Mouse (Mus musculus): ENCODE data around the gene Hpn. TPM values are rescaled to one million over a fixed set of nuclear protein-coding genes. Genes with fewer than 3 reads are reported as not detected.

Hpn gene
- total RNA-seq, 2 experiments from 2014 or later, result 0.66 to 0.93 TPM

GRCm38 (mm10) chr7:31054661-31055320 is 60.3 kb downstream of the Hpn start:
- DNase-seq, result peak; percentile 50 to 63

GRCm38 (mm10) chr7:31053882-31054447 is 61.1 kb downstream of the Hpn start:
- peak in 1 of 2 experiments; percentile 39 for DNase-seq

DNA sequence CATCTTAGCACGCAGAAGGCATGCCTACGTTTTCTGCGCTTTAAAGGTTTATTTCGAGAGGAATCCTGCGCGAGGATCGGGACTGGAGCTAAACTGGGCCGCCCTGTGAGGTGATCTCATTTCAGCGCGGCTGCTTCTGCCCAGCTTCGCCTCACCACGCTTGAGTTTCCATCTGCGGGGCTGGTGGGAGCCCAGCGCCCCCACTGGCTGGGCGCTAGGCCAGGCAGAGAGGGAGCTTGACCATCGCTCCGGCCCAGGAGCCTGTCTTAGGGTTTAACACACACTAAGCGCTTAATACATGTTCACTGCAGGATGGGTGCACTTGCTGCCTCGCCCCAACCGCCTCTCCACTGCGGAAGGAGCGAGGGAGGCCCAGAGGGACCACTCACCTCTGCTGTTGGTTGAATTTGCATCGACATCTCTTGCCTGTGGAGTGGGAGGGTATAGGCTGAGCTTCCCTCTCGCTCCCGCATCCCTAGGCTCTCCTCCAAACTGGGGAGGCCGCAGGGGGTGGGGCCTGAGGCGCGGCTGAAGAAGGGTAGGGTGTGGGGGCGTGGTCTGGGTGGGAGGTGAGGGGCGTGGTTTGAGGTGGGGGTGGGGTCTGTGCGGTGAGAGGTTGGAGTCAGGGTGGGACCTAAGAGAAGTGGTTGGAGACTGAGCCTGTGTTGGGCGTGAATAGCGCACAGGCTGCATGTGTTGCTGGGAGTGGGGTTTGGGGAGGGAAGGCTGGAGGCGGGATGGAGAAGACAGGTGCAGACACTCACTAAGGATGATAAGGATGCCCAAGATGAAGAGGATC is 62.3 kb downstream of the Hpn start:
- DNase-seq, result peak in 1 of 2 experiments; percentile 58

DNA sequence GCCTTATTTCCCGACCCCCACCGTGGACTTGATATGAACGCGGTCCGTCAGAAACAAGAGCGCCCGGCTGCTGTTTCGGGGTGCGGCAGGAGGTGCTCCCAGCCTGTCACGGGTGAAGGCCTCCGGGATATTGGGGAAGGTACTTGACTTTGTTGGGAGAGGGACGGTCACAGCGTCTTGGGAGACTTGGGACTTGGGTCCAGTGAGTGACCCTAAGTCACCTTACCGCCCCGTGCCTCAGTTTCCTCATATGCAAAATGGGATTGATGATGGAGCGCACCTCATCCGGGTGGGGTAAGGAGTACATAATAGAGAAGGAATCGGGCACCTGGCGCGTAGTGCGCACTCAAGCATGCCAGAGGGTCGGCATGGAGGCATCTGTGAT is 62.8 kb downstream of the Hpn start:
- no peak for DNase-seq

DNA sequence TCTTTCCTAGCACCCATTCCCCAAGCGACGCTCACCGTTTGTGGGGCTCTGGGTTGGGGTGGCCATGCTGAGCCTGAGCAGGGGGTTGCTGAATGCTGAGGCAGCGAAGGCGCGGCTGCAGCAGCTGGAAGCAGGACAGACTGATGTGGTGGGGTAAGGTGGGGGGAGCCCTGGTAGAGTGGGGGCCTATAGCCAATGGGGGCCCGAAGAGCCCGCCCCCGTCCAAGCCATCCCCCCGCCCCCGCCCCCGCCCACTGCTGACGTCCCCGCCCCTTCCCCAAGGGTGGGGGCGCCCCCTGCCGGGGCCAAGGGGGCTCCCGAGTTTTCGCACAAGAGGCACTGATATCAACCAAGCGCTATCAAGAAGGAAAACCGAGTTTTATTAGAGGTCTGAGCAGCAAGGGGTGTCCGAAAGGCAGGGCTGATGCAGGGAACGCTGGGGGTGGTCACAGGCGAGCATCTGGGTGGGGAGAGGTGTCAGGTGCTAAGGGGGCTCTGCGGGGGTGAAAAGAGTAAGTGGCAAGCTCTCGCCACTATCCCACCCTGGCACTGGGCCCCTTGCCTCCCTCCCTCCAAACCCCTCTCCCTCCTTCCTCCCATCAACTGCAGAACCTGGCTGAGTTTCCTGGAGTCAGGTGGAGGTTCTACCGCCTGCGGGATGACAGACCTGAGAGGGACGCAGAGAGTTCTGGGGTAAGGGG is 63.6 kb downstream of the Hpn start, which contains the start of gene Fxyd7:
Fxyd7 (minus strand) TSS at position 147 of the 701 bp plus-strand sequence.
- DNase-seq, result no peak

DNA sequence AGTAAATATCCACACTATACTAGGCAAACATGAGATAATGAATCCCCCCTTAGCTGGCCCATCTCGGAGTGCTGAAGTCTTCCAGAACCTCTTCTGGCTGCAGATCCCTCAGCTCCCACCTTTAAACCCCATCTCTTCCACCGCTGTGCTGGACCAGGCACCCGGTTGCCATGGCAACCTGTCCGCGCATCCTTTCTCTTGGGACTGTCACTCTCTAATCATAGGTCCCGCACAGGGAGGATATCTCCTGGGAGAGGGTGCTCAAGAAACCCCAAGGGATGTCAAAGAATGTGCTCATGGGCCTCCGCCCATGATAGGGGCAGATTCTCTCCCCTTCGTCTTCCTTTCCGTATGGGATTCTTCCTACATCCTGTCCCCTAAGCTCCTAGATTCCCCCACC is 64.2 kb downstream of the Hpn start:
- DNase-seq, result no peak

DNA sequence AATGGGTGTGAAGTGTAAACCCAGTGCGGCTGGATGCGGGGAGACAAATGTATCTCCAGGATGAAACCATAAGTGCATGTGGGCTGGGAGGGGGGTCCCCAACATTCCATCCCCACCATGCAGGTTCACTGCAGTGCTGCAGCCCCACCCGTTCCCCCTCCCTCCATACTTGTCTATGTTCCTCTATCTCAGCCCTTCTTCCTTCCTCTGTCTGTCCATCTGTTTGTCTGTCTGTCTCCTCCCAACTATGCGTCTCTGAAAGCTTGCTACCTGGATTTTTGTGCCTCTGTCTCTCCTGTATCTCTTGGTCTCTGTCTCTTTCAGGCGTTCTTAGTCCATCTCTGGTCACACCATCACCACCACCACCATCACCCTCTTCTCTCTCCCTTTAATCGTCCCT is 64.6 kb downstream of the Hpn start:
- no peak for DNase-seq

GRCm38 (mm10) chr7:31049846-31050281 is 65.2 kb downstream of the Hpn start:
- DNase-seq, result no peak

DNA sequence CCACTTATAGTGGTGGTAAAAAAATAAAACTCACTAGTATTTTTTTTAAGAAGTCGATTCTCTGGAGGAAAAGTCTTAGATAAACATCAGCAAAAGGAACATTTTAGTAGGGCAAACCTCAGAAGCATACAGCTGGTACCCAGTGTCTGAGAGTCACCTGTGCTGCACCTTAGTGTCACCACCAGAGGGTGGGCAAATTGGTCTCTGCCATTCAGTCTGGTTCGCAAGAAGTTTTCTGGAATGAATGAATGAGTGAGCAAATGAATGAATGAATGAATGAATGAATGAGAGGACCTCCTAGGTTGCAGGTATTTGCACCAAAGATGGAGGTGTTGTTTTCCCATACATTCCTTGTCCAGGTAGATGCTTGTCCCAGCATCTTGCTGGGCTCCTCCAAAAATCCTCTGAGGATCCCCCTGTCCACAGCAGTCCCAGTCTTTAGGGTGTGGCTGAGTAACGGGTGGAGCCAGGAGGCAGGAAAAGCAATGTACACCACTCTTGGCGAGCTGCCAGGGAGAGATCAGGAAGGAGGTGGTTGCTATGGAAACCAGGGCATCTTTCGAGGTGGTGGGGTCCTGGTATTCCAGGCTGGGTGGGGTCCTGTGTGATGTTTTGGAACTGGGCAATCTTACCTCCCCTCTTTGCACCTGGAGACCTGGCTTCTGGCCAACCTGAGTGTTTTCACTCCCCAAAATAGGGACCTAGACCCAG is 65.8 kb downstream of the Hpn start:
- DNase-seq, result no peak

Other genes with a start within 250 kb of the Hpn start
- under 1 TPM; 0.56 TPM for gene Cd22, start 234.9 kb downstream of the Hpn start, total RNA-seq (2021)
- gene Mag, start 200.4 kb downstream of the Hpn start, total RNA-seq (2021), result under 1 TPM; 0.20 to 0.46 TPM
- 10 to 100 TPM in 1 of 2 experiments, not detected in 1; 11.7 TPM for gene Hamp2, start 190.6 kb downstream of the Hpn start, total RNA-seq (2021)
- gene Hamp, start 171.3 kb downstream of the Hpn start, total RNA-seq (2021), result 10 to 100 TPM in 1 of 2 experiments, not detected in 1; 23.5 TPM
- 100 to 1,000 TPM; 112 to 141 TPM for gene Usf2, start 158.5 kb downstream of the Hpn start, total RNA-seq (2021)
- 10 to 100 TPM in 1 of 2 experiments, 1 to 10 TPM in 1; 6.1 to 14.6 TPM for gene Lsr, start 141.8 kb downstream of the Hpn start, total RNA-seq (2021)
- under 1 TPM; 0.30 to 0.96 TPM for gene Fam187b, start 141.5 kb downstream of the Hpn start, total RNA-seq (2021)
- 100 to 1,000 TPM in 1 of 2 experiments, 10 to 100 TPM in 1; 34.8 to 103 TPM for gene Fxyd5, start 72.8 kb downstream of the Hpn start, total RNA-seq (2021)
- 1 to 10 TPM; 1.2 to 1.6 TPM for gene Fxyd7, start 63.8 kb downstream of the Hpn start, total RNA-seq (2021)
- gene Fxyd1, start 58.1 kb downstream of the Hpn start, total RNA-seq (2021), result 100 to 1,000 TPM; 167 to 239 TPM
- 1 to 10 TPM; 2.7 to 5.4 TPM for gene Lgi4, start 55.9 kb downstream of the Hpn start, total RNA-seq (2021)
- gene Fxyd3, start 38.6 kb downstream of the Hpn start, total RNA-seq (2021), result 1 to 10 TPM; 1.5 to 2.3 TPM
- 10 to 100 TPM; 16.5 to 16.7 TPM for gene Scn1b, start 11.7 kb upstream of the Hpn start, total RNA-seq (2021)
- gene Gramd1a, start 40.6 kb upstream of the Hpn start, total RNA-seq (2021), result 10 to 100 TPM; 36.7 to 59.1 TPM
- gene Scgb2b2, start 175.2 kb upstream of the Hpn start, total RNA-seq (2021), result not detected
- not detected for gene Scgb1b2, start 176.5 kb upstream of the Hpn start, total RNA-seq (2021)
- not detected for gene Scgb2b3, start 246.8 kb upstream of the Hpn start, total RNA-seq (2021)